Mouse (Mus musculus): ENCODE data around the gene Gpd1l. TPM values are rescaled to one million over a fixed set of nuclear protein-coding genes. Genes with fewer than 3 reads are reported as not detected.

Gene Gpd1l
- polyA plus RNA-seq, 1 experiment from 2014 or later, result 10.6 TPM

Other genes starting within 250 kb of the Gpd1l start
- gene Dync1li1, start 245.2 kb downstream of the Gpd1l start, polyA plus RNA-seq (2014; fragmentation: Nextera tagmentation; extraction: Ambion mirVana), result 66.8 and 71.7 TPM in 2 replicates
- 23.9 and 26.1 TPM in 2 replicates for gene Cmtm6, start 202.9 kb downstream of the Gpd1l start, polyA plus RNA-seq (2014; fragmentation: Nextera tagmentation; extraction: Ambion mirVana)
- gene Cmtm7, start 152.1 kb downstream of the Gpd1l start, polyA plus RNA-seq (2014; fragmentation: Nextera tagmentation; extraction: Ambion mirVana), result 16.5 and 25.6 TPM in 2 replicates
- 8.7 and 9.5 TPM in 2 replicates for gene Cmtm8, start 89.8 kb downstream of the Gpd1l start, polyA plus RNA-seq (2014; fragmentation: Nextera tagmentation; extraction: Ambion mirVana)
- 1.4 and 1.7 TPM in 2 replicates for gene Osbpl10, start 44.6 kb upstream of the Gpd1l start, polyA plus RNA-seq (2014; fragmentation: Nextera tagmentation; extraction: Ambion mirVana)
- gene Rps27rt, start 48.8 kb upstream of the Gpd1l start, polyA plus RNA-seq (2014; fragmentation: Nextera tagmentation; extraction: Ambion mirVana), result 270 and 313 TPM in 2 replicates

Measured in forebrain, embryonic 14.5 days (tissue).